Mouse (Mus musculus): ENCODE measurements around the gene Klhl12. TPM values are rescaled to one million over a fixed set of nuclear protein-coding genes. Genes with fewer than 3 reads are reported as not detected.
"Not testable (repeated sequence)": the region's sequence is repeated elsewhere in the genome, so short reads cannot be mapped to it uniquely, and the experiment has no call there.

Gene Klhl12
- polyA plus RNA-seq, 1 experiment from 2014 or later = 31.7 TPM

DNA sequence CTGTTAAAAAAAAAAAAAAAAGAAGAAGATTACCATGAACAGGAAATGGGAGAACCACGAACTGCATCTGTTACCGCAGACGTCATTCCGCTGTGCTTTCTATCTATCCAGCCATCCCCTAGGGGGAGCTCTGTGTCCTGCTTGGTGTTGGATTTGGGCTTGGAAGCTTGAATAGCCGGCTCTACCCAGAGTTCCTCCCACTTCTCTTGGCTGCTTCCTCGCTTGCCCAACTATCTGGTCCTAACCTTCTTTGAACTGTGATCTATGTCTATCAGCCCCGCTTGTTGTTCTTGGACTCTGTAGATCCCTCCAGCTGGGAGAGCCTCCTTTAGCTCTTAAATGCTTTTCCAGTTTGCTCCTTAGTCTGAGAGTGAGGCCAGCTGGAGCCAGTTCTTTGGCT, 63.3 kb downstream of the Klhl12 start:
- 10% methylated on average over 7 of the region's 7 CpGs for WGBS
- no peak for ATAC-seq (ENCODE audit: insufficient number of reproducible peaks, insufficient read depth, low FRiP score, low TSS enrichment, low read depth)

DNA sequence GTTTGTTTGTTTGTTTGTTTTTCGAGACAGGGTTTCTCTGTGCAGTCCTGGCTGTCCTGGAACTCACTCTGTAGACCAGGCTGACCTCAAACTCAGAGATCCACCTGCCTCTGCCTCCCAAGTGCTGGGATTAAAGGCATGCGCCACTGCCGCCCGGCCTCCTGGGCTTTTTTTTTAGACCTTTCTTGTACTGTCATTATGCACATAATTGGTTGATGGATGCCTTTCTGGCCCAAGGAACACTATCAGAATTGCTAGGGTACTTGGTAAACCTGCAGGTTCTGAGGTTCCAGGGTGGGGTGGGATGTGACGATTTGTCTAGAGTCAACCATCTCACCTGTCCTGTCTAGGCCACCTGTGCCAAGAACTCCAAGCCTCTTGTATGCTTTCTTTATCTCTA, 63.9 kb downstream of the Klhl12 start:
- WGBS = 90% methylated on average over 5 of the region's 5 CpGs
- not testable (repeated sequence) for H3K4me3 ChIP-seq; H3K27ac ChIP-seq; H3K9me3 ChIP-seq; H3K9ac ChIP-seq; H3K36me3 ChIP-seq; ATAC-seq (ENCODE audit: insufficient number of reproducible peaks, insufficient read depth, low FRiP score, low TSS enrichment, low read depth); H3K4me2 ChIP-seq; H3K27me3 ChIP-seq
- peaks cover 20% of the 10 kb centered on the region for H3K4me1 ChIP-seq

More for the DNA sequence above, 63.3 kb downstream of the Klhl12 start:
- Histone ChIP-seq H3K9ac (no peak overlapping the region), H3K36me3 (no peaks in the 10 kb centered on the region), H3K9me3 (no peaks in the 10 kb centered on the region), H3K4me3 (no peak overlapping the region), H3K4me1 (peaks cover 25% of the 10 kb centered on the region), H3K4me2 (no peak overlapping the region), H3K27ac (no peak overlapping the region), H3K27me3 (peaks cover 15% of the 10 kb centered on the region)

DNA sequence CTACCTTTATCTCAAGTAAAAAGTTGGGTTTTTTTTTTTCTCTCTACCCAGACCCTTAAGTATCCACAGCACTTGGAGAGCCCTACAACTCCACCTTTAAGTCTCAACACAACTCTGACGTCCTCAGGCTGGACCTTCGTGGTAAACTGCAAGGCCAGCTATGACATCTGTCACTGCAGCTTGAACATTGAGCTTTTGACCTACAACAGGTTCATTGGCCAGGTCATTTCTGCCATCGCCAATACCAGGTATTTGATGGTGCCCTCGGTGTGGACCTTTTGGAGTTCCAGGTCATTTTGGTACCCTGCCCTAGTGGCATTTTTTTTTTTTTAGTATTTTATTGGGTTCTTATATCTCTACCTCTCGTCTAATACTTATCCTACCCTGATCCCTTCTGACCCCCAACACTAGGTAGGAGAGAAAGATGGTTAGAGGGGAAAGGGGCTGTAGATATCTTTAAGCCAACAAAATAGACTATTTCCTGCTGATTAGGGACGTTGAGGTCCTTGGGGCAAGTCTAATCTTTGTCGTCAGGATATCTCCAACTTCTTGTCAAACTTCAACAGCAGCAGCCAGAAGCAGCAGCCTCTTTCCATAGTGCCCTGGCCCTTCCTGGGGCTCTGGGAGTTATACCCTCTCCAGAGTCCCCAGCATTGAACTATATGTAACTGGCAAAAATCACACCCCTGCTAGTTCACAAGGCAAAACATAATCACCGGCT, 64.8 kb downstream of the Klhl12 start:
- Histone ChIP-seq H3K27ac (no peak overlapping the region), H3K27me3 (peaks cover under 1% of the 10 kb centered on the region; the same call in 1 of the 2 replicates), H3K9me3 (no peaks in the 10 kb centered on the region), H3K4me3 (no peak overlapping the region), H3K9ac (no peak overlapping the region), H3K4me1 (peaks cover 19% of the 10 kb centered on the region), H3K4me2 (no peak overlapping the region), H3K36me3 (no peaks in the 10 kb centered on the region)
- no peak for ATAC-seq (ENCODE audit: insufficient number of reproducible peaks, insufficient read depth, low FRiP score, low TSS enrichment, low read depth)
- 79% methylated on average over 8 of the region's 8 CpGs for WGBS

DNA sequence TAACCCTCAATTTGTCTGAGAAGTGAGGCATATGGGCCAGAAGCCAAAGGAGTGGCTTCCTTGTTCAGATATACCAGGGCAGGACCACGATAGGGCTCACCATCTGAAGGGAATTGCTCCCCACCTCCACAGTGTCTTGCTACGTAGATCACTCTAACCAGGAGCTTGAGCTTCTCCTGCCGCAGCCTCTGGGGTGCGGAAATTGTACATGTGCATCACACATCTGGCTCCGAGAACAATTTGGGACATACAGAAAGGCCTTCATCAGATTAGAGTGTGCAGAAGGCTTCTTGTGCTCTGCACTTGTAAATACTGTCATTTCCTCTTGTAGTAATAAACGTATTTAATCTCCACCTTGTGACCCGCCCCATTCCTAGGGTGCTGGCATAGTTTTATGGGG, 65.8 kb downstream of the Klhl12 start:
- Histone ChIP-seq H3K27ac (no peak overlapping the region), H3K27me3 (no peaks in the 10 kb centered on the region), H3K9ac (no peak overlapping the region), H3K36me3 (no peaks in the 10 kb centered on the region), H3K4me3 (no peak overlapping the region), H3K4me1 (peaks cover 14% of the 10 kb centered on the region), H3K4me2 (no peak overlapping the region), H3K9me3 (no peaks in the 10 kb centered on the region)
- ATAC-seq (ENCODE audit: insufficient number of reproducible peaks, insufficient read depth, low FRiP score, low TSS enrichment, low read depth) = no peak
- WGBS = 77% methylated on average over 7 of the region's 7 CpGs

DNA sequence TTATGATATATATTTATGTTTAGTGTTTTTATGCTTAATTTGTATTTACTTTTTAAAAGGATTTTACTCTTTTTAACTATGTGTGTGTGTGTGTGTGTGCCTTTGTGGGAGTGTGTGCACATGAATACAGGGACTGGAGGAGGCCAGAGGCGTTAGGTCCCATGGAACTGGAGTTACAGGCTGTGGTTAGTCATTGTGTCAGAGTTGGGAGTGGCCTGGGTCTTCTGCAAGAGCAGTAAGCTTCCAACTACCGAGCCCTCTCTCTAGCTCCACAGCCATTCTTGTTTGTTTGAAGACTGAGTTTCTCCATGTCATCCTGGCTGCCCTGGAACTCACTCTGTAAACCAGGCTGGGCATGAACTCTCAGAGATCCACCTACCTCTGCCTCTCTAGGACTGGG, 67.0 kb downstream of the Klhl12 start:
- no peak overlapping the region for H3K9ac ChIP-seq
- 52% methylated on average over 2 of the region's 2 CpGs for WGBS
- no peaks in the 10 kb centered on the region for H3K36me3 ChIP-seq
- H3K4me2 ChIP-seq = no peak overlapping the region
- H3K4me1 ChIP-seq = 0 out of 2 replicates have a peak, but pooled peaks cover 3% of the 10 kb centered on the region
- ATAC-seq (ENCODE audit: insufficient number of reproducible peaks, insufficient read depth, low FRiP score, low TSS enrichment, low read depth) = no peak
- no peak overlapping the region for H3K4me3 ChIP-seq
- no peak overlapping the region for H3K27ac ChIP-seq
- H3K9me3 ChIP-seq = no peaks in the 10 kb centered on the region
- H3K27me3 ChIP-seq = no peaks in the 10 kb centered on the region

DNA sequence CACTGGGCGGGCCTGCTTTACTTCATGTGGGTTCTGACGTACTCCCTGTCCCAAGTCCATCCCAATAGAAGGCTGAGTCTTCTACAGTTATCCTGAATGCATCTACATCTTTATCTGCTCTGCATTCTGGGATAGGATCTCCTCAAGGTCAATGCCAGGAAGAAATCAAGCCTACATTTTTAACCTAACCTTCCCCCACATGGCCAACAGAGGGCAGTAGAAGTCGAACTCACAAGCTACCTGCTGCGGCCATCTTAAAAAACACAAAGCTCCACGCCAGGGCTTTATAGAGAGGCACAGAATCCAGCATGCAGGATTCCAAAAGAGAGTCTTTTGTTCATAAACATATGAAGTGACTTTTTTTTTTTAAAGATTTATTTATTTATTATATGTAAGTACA, 69.1 kb downstream of the Klhl12 start:
- WGBS = 66% methylated on average over 5 of the region's 5 CpGs
- Histone ChIP-seq H3K27ac (no peak overlapping the region), H3K9me3 (no peaks in the 10 kb centered on the region), H3K4me2 (no peak overlapping the region), H3K36me3 (no peaks in the 10 kb centered on the region), H3K9ac (no peak overlapping the region), H3K4me3 (no peak overlapping the region), H3K27me3 (no peaks in the 10 kb centered on the region), H3K4me1 (no peaks in the 10 kb centered on the region)
- ATAC-seq (ENCODE audit: insufficient number of reproducible peaks, insufficient read depth, low FRiP score, low TSS enrichment, low read depth) = no peak

DNA sequence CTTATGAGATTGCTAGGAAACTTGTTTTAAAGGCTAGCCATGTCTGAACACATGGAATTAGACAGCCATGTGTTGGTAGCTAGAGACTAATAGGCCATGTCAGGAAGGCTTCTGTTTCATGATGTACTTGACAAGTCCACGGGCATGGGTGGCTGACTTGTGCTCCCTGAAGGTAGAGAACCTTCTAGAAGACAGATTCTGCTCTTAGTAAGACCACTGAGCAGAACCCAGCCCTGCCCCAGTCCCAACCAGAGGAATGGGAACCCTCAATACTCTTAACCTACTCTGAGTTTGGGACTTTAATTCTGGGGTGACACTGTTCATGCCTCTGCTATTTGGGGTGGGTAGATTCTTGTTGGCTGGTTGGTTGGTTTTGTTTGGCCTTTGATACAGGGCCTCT, 69.7 kb downstream of the Klhl12 start:
- WGBS = 84% methylated on average over 1 of the region's 1 CpGs
- H3K27ac ChIP-seq = no peak overlapping the region

DNA sequence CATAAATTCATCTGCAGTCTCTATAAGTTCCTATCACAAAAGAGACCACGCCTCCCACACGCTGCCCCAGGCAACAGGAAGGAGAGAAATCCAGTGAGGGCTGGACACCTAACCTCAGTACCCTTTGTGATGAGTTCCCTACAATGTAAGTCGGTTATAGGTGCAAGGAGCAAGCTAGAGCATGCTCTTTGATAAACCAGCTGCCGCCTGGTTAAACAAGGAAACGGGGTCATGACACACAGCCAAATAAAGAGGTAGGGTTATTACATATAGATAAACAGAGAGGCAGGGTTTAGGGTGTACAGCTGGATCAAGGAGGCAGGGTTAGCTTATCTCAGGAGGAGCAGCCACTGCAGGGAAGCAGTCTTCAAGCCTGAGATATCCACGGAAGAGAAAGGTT, 71.4 kb downstream of the Klhl12 start:
- Histone ChIP-seq H3K4me2 (no peak overlapping the region), H3K4me1 (no peaks in the 10 kb centered on the region), H3K9me3 (no peaks in the 10 kb centered on the region), H3K27me3 (no peaks in the 10 kb centered on the region), H3K4me3 (no peak overlapping the region), H3K9ac (no peak overlapping the region), H3K36me3 (no peaks in the 10 kb centered on the region), H3K27ac (no peak overlapping the region)
- no peak for ATAC-seq (ENCODE audit: insufficient number of reproducible peaks, insufficient read depth, low FRiP score, low TSS enrichment, low read depth)
- 79% methylated on average over 6 of the region's 6 CpGs for WGBS

More for the DNA sequence above, 69.7 kb downstream of the Klhl12 start:
- H3K36me3 ChIP-seq = no peaks in the 10 kb centered on the region
- no peak overlapping the region for H3K4me3 ChIP-seq
- no peaks in the 10 kb centered on the region for H3K27me3 ChIP-seq
- no peak overlapping the region for H3K9ac ChIP-seq
- no peak for ATAC-seq (ENCODE audit: insufficient number of reproducible peaks, insufficient read depth, low FRiP score, low TSS enrichment, low read depth)
- no peak overlapping the region for H3K4me2 ChIP-seq
- no peaks in the 10 kb centered on the region for H3K9me3 ChIP-seq
- H3K4me1 ChIP-seq = no peaks in the 10 kb centered on the region

DNA sequence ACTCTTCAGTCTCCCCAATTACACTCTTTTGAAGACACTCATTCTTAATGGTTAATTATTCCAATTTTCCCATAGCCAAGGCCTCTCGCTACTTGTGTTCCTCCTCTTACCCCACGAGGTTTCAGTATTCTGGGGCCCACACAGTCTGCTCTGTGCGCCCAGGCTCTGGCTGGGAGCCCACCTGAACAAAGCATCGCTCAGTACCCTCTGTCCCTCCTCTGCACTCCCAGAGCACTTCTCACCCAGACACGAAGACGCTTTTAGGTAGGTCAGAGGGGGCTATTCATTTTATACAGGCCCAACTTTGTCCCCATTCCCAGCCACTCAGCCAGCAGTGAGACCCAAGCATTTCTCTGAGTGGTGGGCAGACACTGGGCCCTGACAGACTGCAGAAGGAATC, 75.3 kb downstream of the Klhl12 start:
- Histone ChIP-seq H3K4me2 (no peak overlapping the region), H3K36me3 (no peaks in the 10 kb centered on the region), H3K4me1 (no peaks in the 10 kb centered on the region), H3K27me3 (no peaks in the 10 kb centered on the region), H3K27ac (no peak overlapping the region), H3K9ac (no peak overlapping the region), H3K9me3 (no peaks in the 10 kb centered on the region), H3K4me3 (no peak overlapping the region)
- 81% methylated on average over 6 of the region's 6 CpGs for WGBS
- ATAC-seq (ENCODE audit: insufficient number of reproducible peaks, insufficient read depth, low FRiP score, low TSS enrichment, low read depth) = no peak

DNA sequence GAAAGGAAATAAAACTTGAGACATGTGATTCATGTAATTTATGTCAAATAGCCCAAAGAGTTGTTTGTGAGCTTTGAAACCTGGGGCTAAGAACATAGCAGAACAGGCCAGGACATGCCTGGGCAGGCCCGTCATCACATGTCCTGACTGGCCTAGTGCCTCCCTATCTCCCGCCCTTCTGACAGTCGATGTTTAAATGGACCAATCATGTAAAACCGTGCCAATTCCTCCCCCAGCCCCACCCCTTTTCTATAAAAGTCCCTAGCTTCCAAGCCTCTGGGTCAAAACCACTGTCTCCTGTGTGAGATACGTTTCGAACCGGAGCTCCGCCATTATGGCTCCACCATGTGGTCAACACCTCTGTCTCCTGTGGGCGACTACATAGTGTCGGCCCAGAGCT, 78.4 kb downstream of the Klhl12 start:
- not testable (repeated sequence) for H3K27me3 ChIP-seq; H3K27ac ChIP-seq; H3K4me1 ChIP-seq; ATAC-seq (ENCODE audit: insufficient number of reproducible peaks, insufficient read depth, low FRiP score, low TSS enrichment, low read depth); H3K4me2 ChIP-seq; H3K4me3 ChIP-seq; H3K9me3 ChIP-seq; H3K9ac ChIP-seq; H3K36me3 ChIP-seq
- 90% methylated on average over 10 of the region's 10 CpGs for WGBS

DNA sequence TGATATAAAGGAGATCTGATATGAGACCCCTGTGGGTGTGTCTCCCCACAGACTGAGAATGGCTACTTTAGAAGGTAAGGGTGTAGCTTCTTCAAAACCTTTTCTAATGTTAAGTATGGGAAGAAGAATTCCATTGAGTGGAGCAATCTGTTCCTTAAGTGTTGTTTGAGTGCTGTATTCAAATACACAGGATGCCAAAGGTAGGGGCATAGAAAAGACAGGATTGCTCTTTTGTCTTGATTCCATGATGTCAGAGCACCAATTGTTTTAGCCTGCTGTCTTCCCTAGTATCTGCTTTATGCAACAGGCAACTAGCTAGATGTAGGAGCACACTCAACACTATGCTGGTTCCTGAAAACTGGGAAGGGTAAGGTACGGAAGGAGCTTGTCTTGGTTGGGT, 79.7 kb downstream of the Klhl12 start:
- 90% methylated on average over 1 of the region's 1 CpGs for WGBS

DNA sequence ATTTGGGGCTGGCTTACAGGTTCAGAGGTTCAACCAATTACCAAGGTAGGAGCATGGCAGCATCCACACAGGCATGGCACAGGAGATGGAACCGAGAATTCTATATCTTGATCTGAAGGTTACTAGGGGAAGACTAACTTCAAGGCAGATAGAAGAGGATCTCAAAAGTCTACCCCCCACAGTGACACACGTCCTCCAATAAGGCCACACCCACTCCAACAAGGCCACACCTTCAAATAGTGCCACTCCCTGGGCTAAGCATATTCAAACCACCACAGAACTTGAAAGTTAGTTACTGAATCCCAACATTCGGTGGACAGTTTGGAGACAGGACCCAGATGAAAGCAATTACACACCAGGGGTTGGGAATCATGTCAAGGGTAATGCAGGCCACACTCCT, 80.2 kb downstream of the Klhl12 start:
- H3K4me1 ChIP-seq = no peaks in the 10 kb centered on the region
- no peaks in the 10 kb centered on the region for H3K27me3 ChIP-seq
- no peaks in the 10 kb centered on the region for H3K9me3 ChIP-seq
- H3K4me3 ChIP-seq = no peak overlapping the region
- ATAC-seq (ENCODE audit: insufficient number of reproducible peaks, insufficient read depth, low FRiP score, low TSS enrichment, low read depth) = no peak
- H3K9ac ChIP-seq = no peak overlapping the region
- H3K36me3 ChIP-seq = no peaks in the 10 kb centered on the region
- no peak overlapping the region for H3K4me2 ChIP-seq
- no peak overlapping the region for H3K27ac ChIP-seq
- 73% methylated on average over 3 of the region's 3 CpGs for WGBS

More for the DNA sequence above, 79.7 kb downstream of the Klhl12 start:
- Histone ChIP-seq H3K27me3 (no peaks in the 10 kb centered on the region), H3K4me2 (no peak overlapping the region), H3K9me3 (no peaks in the 10 kb centered on the region), H3K9ac (no peak overlapping the region), H3K4me3 (no peak overlapping the region), H3K4me1 (no peaks in the 10 kb centered on the region), H3K36me3 (no peaks in the 10 kb centered on the region), H3K27ac (no peak overlapping the region)
- ATAC-seq (ENCODE audit: insufficient number of reproducible peaks, insufficient read depth, low FRiP score, low TSS enrichment, low read depth) = no peak
